Mouse (Mus musculus): ENCODE measurements around the gene Kcng3.
A peak's percentile ranks its signal among the peaks of the same experiment; 100 is the strongest.

The Kcng3 gene

GRCm38 (mm10) chr17:83630787-83631678 lies 662 bp downstream of the Kcng3 start:
- peak; percentile 4 for DNase-seq (ENCODE audit: inconsistent ontology term)

- DNase-seq (ENCODE audit: inconsistent ontology term), result no peak
Observed at GRCm38 (mm10) chr17:83613907-83614306, 17.8 kb downstream of the Kcng3 start.

GRCm38 (mm10) chr17:83609532-83609931 lies 22.2 kb downstream of the Kcng3 start:
- no peak for DNase-seq (ENCODE audit: inconsistent ontology term)

GRCm38 (mm10) chr17:83600976-83601375 lies 30.7 kb downstream of the Kcng3 start:
- DNase-seq (ENCODE audit: inconsistent ontology term), result no peak

GRCm38 (mm10) chr17:83595966-83596365 lies 35.7 kb downstream of the Kcng3 start:
- no peak for DNase-seq (ENCODE audit: inconsistent ontology term)

- no peak for DNase-seq (ENCODE audit: inconsistent ontology term)
Observed at GRCm38 (mm10) chr17:83594526-83594925, 37.2 kb downstream of the Kcng3 start.

- DNase-seq (ENCODE audit: inconsistent ontology term), result no peak
Observed at GRCm38 (mm10) chr17:83593396-83593795, 38.3 kb downstream of the Kcng3 start.

- DNase-seq (ENCODE audit: inconsistent ontology term), result no peak
Observed at GRCm38 (mm10) chr17:83588663-83589341, 42.9 kb downstream of the Kcng3 start.

GRCm38 (mm10) chr17:83587731-83588130 lies 44.0 kb downstream of the Kcng3 start:
- DNase-seq (ENCODE audit: inconsistent ontology term), result no peak

GRCm38 (mm10) chr17:83582585-83582984 lies 49.1 kb downstream of the Kcng3 start:
- DNase-seq (ENCODE audit: inconsistent ontology term), result no peak

GRCm38 (mm10) chr17:83580734-83581133 lies 51.0 kb downstream of the Kcng3 start:
- DNase-seq (ENCODE audit: inconsistent ontology term), result no peak

GRCm38 (mm10) chr17:83576810-83577371 lies 54.8 kb downstream of the Kcng3 start:
- no peak for DNase-seq (ENCODE audit: inconsistent ontology term)

- no peak for DNase-seq (ENCODE audit: inconsistent ontology term)
Observed at GRCm38 (mm10) chr17:83574615-83575014, 57.1 kb downstream of the Kcng3 start.

- no peak for DNase-seq (ENCODE audit: inconsistent ontology term)
Observed at GRCm38 (mm10) chr17:83573128-83573527, 58.6 kb downstream of the Kcng3 start.

GRCm38 (mm10) chr17:83572366-83572765 lies 59.3 kb downstream of the Kcng3 start:
- peak; percentile 10 for DNase-seq (ENCODE audit: inconsistent ontology term)

GRCm38 (mm10) chr17:83567375-83567774 lies 64.3 kb downstream of the Kcng3 start:
- DNase-seq (ENCODE audit: inconsistent ontology term), result no peak

- DNase-seq (ENCODE audit: inconsistent ontology term), result no peak
Observed at GRCm38 (mm10) chr17:83565506-83565905, 66.2 kb downstream of the Kcng3 start.

GRCm38 (mm10) chr17:83564119-83564820 lies 67.4 kb downstream of the Kcng3 start:
- DNase-seq (ENCODE audit: inconsistent ontology term), result no peak

- DNase-seq (ENCODE audit: inconsistent ontology term), result no peak
Observed at GRCm38 (mm10) chr17:83563703-83564111, 68.0 kb downstream of the Kcng3 start.

GRCm38 (mm10) chr17:83562153-83563010 lies 69.3 kb downstream of the Kcng3 start:
- no peak for DNase-seq (ENCODE audit: inconsistent ontology term)

GRCm38 (mm10) chr17:83559081-83559480 lies 72.6 kb downstream of the Kcng3 start:
- no peak for DNase-seq (ENCODE audit: inconsistent ontology term)
